Mouse (Mus musculus) erythroblast, adult 5-6 weeks (primary cell): ENCODE measurements around the gene Apln. TPM values are rescaled to one million over a fixed set of nuclear protein-coding genes. Genes with fewer than 3 reads are reported as not detected.

Experiments used
- ATAC-seq: replicated peaks from 2 replicates; pipeline ENCODE4 v1.8.0; 2016; ENCODE audit warnings: moderate number of reproducible peaks, mild to moderate bottlenecking, moderate TSS enrichment, inconsistent platforms; ENCODE audit not compliant: poor library complexity, low FRiP score, severe bottlenecking
- total RNA-seq, 2 experiments: library from RNA; stranded (forward) in 1 of 2; stranded (reverse) in 1 of 2; fragments of 150-400 nt in 1 of 2; fragments of 200-764, 138-1000 nt in 1 of 2; gene quantifications; 2 replicates each; pipeline versions ENCODE4 v1.2.3 to v1.2.4; 2015 to 2017; ENCODE audit warnings: low replicate concordance in 2 of 2

The Apln gene
- total RNA-seq (2015; ENCODE audit: low replicate concordance) = not detected in 2 replicates
- 0.28 TPM in 1 of 2 replicates, not detected in the other for total RNA-seq (2017; ENCODE audit: low replicate concordance)

DNA sequence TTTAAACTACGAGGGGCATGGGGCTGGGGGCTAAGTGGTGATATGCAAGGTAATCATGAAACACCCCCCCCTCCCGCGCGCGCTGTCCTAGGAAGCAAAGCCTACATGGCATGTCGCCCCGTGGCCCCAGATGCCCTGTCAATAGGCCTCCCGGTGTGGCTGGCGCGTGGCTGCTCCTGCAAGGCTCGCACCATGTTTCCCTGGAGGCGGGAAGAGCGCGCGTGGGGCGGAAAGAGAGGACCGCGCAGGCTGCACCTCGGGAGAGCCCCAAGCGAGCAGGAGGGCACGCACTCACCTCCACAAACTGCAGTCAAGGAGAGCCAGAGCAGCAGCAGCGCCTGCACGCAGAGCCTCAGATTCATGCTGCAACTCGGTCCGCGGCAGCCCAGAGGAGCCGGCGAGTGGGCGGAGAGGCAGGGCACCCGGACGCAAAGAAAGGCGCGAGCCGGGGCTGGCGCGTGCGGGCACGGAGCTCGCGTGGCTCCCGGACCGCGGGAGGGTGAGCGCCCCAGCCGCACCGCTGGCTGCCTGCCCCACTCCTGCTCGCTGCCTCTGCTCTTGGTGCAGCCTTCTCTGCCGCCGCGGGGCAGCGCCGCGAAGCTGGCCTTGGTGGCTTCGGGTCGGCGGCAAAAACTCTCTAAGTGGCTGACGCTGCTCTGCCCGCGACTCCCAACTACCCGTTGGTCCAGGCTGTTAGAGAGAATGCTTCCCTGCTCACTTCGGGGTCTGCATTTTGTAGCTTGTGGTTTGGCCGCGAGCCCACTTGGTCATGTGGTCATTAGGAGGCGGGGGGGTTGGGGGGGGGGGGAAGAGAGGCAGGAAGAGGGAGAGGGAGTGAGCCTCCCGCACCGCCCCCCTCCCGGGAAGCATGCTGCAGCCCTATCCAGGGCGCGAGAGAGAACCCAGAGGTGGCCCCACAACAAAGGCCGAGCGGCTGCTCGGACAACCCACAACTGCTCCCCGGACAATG is at the start of gene Apln:
Gene Apln, minus strand, starts transcription at position 710 of the 970 bp plus-strand sequence.
- ATAC-seq = no peak

DNA sequence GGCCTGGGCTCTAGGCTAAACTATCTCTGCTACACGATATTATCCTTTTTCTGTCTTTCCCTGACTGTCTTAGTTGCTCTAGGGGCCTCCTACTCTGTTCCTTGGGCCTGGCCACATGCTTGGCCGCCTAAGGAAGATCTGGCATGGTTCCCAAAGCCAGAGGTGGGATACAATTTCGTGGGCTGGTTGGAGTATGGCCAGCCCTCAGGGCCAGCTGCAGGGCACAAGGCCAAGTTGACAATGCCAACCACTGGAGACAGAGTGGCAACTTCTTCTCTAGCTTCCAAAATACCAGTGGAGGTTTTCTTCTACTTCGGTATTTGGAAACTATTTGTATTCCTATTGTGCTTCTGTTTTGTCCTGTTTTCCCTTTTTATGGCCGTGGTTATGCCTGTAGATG is 47.7 kb upstream of the Apln start:
- ATAC-seq = no peak

DNA sequence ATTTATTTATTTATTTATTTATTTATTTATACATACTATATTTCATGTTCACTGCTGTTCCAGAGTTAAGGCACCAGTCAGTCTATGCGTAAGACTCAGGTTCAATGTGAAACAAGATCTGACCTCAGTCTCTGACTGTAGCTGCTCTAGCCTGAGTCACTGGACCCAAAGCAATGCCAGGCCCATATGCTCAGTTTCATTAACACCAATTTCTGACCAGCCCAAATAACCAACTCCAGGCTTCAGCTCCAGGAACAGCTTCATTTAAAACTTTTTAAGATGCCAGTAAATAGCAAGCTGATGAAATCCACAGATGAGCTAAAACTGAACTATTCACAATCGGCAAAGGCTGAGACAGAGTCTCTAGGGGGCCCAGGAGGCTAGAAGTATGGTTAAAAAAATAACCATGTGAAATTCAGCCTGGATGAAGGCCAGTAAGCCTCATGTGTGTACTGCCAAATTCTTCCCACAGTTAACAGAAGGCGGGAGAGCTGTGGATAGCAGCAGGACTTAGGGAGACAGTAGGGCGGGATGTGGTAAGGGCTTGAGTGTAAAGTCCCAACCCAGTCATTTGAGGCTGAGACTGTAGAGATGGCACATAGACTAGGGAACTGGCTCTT is 42.3 kb upstream of the Apln start:
- ATAC-seq = no peak

DNA sequence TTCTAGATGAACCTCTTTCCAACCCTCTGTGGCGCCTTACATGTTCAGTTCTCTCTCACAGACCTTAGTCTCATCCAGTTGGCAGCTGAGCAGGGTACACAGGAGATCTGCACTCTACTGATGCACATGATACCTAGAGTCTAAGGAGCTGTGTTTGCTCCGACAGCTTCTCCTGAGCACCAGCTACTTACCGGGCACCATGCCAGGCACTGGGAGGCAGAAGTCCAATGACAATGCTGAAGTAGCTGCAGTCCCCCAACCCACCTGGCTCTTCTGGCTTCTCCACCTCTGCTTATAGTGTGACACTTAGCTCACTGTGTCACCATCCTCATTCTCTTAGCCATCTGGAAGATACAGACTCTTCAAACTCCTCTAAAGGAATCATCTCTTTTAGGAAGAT is 40.0 kb upstream of the Apln start:
- ATAC-seq = no peak

DNA sequence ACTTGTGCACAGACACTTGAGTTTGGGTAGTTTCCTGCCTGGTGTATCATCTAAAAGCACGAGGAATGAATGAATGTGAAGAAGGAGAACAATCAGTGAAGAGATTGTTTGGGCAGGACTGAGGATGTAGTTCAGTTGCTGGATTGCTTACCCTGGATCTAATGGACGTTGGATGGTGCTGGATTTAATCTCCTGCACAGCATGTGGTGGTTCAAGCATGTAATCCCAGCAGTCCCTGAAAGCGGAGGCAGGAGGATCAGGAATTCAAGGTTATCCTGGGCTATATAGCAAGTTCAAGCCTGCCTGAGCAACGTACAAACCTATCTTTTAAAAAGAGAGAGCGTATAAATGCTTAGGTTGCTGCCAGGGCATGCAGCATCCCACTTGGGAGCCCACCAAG is 37.7 kb upstream of the Apln start:
- no peak for ATAC-seq

DNA sequence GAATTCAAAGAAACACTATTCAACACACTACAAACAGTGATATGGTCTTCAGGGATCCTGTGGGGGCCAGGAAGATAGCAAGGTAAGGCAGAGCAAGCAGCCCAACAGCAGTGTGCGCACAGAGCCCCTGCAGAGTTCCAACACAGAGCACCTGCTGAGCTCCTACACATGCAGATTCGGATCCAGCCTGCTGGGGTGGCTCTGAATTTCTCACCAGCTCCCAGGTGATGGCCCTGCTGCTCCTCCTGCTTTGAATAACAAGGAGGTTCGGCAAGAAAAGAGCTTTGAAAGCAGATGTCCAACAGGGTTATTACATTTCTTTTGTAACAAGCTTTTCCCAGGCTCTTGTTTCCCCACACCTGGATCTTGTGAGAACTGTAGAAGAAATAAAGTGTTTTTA is 37.3 kb upstream of the Apln start:
- no peak for ATAC-seq

DNA sequence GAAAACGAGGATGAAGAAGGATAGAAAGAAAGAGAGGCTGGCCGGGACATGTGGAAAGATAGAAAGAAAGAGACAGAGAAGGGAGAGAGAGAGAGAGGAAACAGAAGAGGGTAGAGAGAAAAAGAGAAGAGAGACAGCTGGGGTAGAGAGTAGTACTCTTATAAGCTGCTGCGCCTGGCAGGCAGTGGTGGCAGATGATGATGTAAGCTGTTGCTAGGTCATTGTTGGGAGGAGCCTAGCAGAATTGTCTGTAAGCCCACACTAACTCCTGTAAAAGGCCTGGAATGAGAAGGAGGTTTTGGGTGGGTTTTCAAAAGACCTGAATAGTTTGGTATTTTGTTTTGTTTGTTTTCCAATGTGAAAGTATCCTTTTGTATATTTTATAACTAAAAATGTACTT is 32.2 kb upstream of the Apln start:
- no peak for ATAC-seq

DNA sequence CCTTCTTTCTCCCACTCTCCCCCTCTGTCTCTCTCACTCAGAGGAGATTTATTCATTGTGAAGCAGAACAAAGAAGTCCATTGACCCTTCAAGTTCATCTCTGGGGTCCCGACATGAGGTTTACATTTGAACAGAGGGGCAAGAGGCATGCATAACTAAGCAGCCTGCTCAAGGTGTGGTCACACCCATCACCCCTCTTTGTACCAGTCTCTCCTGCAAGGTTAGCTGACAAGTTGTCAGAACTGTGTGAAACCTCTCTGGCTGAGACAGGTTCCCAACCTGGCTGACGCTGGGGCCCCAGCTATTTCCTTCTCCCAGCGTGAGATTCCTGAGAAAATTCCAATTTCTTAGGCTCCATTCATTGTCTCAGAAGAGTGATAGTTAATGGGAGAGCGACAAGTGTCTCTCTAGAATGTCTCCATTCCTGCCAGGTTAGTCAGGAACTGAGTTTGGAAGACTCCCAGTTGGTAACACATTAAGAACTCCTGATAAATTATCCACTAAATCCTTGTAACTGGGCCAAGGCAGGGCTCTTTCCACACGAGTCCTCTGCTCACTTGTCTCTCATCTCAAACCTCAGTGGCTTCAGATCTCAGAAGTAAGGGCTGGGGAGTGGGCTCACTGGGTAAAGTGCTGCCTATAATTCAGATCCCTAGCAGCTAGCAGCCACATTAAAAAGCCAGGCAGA is 29.7 kb upstream of the Apln start:
- ATAC-seq = no peak

DNA sequence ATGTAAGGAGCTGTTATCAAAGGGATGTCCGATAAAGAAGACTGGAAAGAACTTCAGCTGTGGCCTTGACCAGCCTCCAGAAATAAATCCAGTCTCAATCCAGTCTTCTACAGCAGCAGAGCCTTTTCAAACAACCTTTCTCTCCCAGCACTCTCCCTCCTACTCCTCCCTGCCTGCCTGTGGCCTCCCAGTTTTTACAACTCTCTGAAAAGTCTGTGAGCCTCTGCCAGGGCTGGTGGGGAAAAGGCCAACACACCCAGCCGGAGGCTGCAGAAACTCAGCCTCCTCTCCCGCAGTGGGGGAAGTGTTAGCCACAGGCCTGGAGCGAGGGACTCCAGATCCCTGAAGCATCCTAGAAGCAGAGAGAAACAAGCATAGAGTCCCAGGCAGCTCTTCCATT is 27.8 kb upstream of the Apln start:
- no peak for ATAC-seq

DNA sequence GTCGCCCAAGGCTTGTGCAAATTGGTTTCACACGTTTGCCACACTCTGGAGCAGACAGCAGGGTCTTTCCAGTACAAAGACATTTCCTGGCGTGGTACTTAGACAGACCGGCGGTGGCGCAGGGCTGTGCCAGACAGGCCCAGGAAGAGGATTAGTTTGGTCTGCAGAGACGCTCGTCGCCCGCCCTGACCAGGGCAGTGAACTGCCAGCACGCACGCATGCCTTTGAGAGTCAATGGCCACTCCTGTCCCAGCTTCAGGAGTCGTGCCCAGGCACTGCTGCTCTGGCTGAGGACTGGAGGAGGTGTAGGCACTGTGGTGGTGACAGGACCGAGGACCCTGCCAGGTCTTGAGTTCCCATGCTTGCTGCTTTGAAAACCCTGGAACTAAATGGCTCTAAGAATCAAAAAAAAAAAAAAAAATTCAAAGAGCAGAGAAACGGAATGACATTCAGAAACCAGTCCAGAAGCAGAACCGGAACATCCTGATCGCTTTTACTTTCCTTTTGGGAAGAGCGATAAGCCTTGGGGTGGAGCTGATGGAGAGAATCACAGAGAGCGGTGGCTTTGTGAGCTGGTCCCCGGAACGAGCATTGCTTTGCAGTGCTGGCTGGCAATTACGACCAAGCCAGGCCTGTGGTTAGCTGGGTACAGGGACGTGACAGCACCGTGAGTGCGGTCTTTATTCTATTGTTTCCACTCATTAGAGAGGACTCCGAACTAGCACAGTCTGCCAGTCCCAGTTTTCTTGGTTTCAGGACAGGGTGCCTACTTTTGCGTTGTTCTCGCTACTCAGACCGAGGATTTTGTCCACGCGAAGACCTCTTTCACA is 19.7 kb upstream of the Apln start:
- ATAC-seq = no peak

DNA sequence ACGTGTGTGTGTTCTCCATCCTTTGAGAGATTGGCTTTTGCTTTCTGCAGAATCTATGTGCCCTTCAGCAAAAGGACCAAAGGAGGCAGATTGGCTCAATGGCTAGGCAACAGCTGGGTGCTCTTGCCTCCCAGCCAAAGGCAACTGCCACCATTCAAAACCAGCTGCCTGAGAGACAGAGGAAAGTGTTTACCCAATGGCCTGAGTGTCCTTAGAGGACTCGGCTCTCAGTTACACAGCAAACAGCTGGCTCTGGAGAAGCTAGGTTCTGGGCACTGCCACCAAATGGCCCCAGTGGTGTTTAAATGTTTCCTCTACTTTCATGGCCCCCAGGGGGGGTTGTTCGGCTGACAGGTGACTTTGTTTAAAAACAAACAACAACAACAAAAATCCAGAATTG is 19.1 kb upstream of the Apln start:
- no peak for ATAC-seq

DNA sequence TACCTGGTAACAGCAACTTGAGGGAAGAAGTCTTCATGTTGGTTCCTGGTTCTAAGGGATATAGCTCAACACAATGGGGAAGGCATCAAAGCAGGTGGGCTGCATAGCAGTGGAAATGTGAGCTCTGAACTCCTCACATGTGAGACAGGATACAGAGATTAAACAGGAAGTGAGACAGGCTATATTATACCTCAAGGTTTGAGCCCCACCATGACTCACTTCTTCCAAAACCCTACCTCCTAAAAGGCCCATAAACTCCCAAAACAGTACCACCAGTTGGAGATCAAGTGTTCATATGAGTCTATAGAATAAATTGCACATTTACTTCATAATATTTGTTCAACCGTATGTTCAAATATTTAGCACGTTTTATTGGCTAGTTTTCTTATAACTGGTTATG is 11.7 kb upstream of the Apln start:
- no peak for ATAC-seq

DNA sequence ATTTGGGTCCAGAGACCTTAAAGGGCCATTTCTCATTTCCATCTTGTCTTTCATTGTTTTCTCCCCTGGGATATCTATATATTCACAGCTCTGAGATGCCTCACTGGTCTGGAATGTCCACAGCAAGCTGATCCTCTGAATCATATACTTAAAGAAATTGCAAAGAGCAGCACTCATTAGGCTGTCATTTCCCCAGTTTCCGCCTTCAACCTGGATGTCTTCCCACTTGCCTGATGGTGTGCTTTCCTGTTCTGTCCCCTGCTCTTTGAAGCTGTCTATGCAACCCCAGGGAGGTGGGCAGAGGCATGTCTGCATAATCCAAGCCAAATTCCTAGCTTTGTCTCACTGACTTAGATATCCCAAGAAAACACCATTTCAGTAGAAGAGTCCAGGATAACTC is 9.6 kb upstream of the Apln start:
- ATAC-seq = no peak

DNA sequence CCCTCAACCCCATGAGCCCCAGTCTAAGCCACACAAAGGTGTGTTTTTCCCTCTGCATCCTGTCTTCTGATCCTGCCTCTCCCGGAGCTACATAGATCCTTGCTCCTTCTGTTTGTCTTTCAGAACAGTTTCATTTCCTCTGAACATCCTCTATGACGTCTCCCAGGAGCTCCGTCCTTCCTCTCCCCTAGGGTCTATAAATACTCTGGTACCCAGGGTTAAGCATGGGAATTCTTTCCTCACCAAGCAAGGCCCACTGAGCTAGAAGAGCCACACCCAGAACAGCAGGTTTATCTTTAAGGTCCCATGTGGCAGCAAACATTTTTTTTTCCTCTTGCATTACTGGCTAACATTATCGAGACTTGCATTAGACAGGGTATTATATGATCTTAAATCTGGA is 8.1 kb upstream of the Apln start:
- no peak for ATAC-seq

DNA sequence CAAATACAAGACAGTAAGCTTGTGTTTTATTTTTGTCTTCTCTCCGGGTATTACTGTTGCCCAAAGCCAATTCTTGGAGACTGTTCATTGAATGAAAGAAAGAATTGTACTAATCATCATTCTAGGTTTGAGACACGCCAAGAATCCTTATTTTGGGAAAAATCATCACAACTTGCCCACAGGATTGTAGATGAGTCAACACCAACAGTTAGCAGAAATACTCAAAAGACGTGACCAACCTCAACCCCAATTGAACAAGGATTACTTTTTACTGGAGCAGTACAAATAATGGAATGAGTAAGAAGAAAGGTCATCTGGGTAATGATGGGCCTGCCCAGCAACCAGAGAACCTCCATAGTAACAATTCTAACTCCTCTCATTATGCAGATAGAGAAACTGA is 5.7 kb upstream of the Apln start:
- ATAC-seq = no peak

DNA sequence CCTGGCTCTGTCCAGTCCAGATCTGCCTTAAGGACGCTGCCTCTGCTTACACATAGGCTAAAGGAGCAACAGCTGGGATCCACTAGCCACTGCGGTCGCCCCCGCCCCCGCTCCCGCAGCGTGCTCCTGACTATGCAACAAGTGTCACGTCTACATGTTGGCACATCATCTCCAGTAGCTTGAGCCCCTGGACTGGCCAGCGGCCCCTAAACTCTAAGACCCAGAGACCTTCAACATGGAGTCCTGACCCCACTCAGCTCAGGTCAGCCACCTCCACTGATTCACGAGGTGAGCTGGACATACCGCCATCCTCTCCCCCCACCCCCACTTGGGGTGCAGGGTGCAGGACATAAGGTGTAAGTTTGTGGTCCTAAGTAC is 898 bp downstream of the Apln start:
- ATAC-seq = no peak

DNA sequence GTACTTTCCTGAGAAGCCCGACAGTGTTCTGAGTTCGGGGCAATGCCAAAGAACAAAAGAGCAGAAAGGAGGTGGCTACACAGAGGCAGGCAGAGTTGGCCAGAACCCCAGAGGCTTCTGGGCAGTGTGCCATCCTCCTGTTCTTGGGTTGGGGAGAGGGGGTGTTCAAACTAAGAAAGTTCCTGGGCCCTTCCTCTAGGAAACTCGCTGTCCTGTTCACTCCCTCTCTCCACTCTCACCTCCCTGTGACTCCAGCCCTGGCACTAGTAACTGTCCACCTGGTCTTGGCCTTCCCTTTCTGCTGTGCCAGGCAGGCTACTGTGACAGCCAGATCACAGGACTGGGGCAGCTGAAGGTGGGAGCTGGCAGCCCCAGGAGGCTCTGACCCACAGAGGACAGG is 1.6 kb downstream of the Apln start:
- ATAC-seq = no peak

DNA sequence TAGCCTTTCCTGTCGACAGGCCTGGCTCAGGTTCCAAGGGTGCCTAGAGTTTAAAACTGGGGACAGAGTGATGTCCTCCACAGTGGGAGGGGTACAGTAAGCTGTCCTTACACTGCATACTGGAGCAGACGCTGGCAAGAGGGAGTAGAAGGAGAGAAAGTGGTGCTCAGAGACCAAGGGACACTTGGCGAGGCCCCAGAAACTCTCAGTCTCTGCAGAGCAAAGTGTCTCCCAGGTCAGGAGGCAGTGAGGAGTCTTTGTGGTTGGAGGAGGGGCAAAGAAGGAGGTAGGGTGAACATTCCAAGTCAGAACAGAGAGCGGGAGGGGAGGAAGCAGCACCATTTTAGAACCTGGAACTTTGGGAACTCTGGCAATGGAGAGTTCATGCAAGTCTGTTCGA is 2.8 kb downstream of the Apln start:
- ATAC-seq = no peak

DNA sequence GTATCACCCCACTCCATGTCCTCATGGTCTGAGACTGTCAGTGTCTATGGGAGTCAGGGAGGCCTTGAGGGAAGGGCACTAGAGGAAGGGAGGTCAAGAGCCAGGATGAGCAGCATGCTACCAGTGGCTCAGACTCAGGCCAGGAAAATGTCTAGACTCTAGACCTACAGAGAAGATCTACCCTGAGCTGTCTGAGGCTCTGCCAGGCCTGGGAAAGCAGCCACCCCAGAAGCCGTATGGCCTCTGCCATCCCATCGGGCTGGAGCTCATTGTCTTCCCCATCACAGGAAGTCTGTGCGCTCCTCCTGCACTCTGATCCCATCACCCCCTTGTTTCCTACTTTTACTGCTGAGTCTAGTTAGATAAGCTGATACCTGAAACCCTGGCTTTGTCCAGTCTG is 4.1 kb downstream of the Apln start:
- no peak for ATAC-seq

DNA sequence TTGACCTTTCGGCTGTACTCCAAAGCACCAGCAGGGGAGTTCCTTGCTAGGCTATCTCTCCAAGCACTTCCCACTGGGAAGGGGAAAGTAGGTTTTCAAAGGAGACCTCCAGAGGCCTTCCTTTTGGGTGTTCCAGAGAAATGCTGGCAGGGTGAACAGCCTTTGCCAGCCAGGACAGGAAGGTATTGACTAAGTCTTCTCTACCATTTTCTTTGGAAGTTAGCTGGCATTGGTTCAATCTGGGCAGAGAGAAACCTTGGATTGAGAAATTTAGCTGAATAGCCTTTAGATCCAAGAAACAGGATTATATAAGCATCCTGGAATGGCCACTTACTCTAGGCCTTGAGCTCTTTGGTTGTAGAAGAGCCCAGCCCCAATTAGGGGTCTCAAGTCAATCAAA is 11.8 kb downstream of the Apln start:
- ATAC-seq = no peak
